Mouse (Mus musculus) B cell, adult (primary cell): ENCODE measurements around the gene Ttyh1. TPM values are rescaled to one million over a fixed set of nuclear protein-coding genes. Genes with fewer than 3 reads are reported as not detected.

Experiments used
- total RNA-seq: library from RNA; stranded (reverse); gene quantifications from 4 replicates; pipeline ENCODE4 v1.2.4, GENCODE M21; 2023; ENCODE audit not compliant: inconsistent age

Ttyh1 gene
- total RNA-seq, result 0.13 to 0.30 TPM in 2 of 4 replicates, not detected in the others

DNA sequence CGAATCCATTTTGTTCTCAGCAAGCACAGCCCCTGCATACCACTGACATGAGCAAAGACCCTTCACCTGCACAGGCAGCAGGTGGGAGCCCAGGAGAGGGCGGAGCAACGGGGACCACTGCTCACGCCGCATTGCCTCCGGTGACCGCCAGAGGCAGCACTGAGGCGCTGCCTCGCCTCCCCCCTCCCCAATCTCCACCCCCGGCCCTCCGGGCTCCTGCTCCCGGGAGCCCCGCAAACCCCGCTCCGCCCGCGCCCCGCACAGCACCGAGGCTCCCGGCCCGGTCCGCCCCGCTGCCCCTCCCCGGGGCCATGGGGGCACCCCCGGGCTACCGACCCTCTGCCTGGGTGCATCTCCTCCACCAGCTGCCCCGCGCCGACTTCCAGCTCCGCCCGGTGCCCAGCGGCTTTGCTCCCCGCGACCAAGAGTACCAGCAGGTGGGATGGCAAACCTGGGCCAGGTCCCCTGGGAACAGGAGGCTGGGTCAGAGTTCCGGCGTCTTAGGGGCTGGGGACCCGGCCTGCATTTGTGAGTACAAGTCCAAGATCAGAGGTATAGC, at the start of gene Ttyh1:
Ttyh1 (plus strand) TSS at position 65 of the 559 bp plus-strand sequence.

DNA sequence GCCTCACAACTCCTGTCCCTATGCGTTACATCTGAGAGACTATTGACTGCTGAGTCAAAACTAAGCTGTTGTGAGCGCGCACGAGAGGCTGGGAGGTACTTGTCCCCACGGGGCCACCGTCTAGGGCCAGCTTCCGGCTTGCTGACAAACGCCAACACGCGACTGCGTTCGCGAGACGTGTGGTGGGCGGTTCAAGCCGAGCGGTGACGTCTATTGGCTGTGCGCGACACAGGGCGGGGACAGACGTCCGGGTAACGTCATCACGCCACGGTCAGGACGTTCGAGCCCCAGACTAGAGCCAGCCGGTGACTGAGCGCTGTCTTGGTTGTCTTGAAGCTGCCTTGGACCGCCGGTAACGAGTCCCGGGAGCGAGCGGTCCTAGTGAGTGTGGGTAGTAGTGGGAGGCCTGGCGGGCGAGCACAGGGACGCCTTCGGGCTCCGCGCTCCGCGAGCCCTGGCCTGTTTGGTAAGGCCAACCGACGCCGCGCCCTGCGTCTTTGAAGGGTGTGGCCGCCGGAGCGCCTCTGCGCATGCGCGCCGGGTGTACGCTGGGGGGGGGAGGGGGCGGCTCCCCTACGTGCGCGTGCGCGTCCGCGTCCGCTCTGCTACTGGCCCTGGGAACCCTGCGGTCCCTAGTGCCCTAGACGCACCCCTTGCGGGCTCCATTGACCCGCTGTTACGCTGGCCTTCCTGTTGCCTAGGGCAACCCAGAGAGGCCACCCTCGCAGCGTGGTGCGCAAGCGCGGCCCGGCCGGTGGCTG, 17.7 kb downstream of the Ttyh1 start, which contains the start of gene Leng8:
Leng8 (plus strand) TSS at position 269 of the 761 bp plus-strand sequence.

DNA sequence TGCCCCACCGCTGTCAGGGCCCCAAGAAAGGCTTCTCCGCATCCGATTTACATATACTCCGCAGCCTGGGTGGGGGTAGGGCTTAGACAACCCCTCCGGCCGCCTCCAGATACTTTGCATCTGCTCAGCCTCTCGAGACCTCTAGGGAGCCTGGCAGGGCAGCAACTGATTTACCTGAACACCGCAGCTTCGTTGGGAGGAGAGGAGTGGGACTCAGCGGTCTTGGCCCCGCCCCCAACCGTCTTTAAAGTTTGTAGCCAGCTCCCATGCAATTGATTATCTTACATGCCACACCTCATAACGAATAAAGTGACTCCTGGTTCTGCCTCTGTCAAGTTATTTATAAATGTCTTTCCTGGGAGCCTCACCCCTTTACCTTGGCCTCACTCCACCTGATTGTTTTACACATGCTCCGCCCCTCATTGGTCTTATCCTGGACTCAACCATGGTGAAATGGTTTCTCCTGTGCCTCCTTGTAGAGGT, 30.9 kb downstream of the Ttyh1 start, which contains the start of gene Leng9:
Leng9 (minus strand) TSS at position 316 of the 483 bp plus-strand sequence.

DNA sequence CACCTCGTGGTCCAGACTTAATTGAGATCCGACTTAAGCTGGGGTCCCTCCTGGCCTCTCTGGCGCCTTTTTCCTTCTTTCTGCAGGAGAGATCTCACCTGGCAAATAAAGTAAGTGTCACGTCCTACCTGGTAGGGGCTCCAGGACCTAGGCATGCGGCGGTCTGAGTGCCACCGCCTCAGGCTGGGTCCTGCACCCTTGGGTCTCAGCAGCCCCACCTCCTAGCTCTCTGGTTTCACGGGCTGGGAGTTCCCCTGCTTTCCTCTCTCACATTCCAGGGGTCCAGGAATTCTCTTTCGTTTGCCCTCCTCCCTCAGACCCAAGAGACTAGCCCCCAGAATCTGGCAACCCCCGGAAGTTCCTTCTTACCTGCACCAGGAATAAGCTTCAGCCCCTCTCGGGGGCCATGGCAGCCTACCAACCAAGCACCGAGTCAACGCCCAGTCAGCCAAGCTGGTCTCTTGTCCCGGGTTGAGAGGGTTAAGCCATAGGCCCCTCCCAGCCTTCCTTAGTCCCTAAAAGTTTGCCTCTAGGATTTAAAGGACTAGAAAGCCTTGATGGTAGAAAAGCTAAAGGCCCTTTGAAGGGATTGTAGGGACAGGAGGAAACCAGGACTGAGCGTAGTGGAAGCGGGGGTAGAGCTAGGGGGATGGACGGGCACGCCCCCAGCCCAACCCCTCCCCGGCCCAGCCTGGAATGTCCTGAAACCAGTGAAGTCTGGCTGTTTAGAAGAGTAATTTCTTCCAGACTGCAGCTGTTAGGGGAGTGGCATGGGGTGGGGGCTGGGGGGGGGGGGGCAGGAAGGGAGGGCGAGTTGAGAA, 45.1 kb downstream of the Ttyh1 start, which contains the start of gene Cdc42ep5:
Cdc42ep5 (minus strand) TSS at position 771 of the 821 bp plus-strand sequence.

Other genes with a start within 250 kb of the Ttyh1 start
- gene Gm14548, start 221.3 kb upstream of the Ttyh1 start, total RNA-seq, result 4.4 to 6.5 TPM (median 5.2 TPM) in 4 replicates
- 3.5 to 5.5 TPM (median 4.5 TPM) in 4 replicates for gene Lilra6, start 203.9 kb upstream of the Ttyh1 start, total RNA-seq
- 5.7 to 10.8 TPM (median 8.7 TPM) in 4 replicates for gene Lair1, start 56.2 kb upstream of the Ttyh1 start, total RNA-seq
- 420 to 454 TPM (median 449 TPM) in 4 replicates for gene Leng8, start 17.6 kb downstream of the Ttyh1 start, total RNA-seq
- gene Leng9, start 31.0 kb downstream of the Ttyh1 start, total RNA-seq, result 30.9 to 34.8 TPM (median 34.3 TPM) in 4 replicates
- not detected in 4 replicates for gene Cdc42ep5, start 45.5 kb downstream of the Ttyh1 start, total RNA-seq
- gene Lilra5, start 118.3 kb downstream of the Ttyh1 start, total RNA-seq, result 0.24 TPM in 1 of 4 replicates, not detected in the others
- gene Ncr1, start 218.3 kb downstream of the Ttyh1 start, total RNA-seq, result 0.48 to 1.2 TPM (median 1.0 TPM) in 4 replicates